Mouse (Mus musculus) right cerebral cortex, postnatal 36 days (tissue): ENCODE results near the gene Gm16434.
A peak's percentile ranks its signal among the peaks of the same experiment; 100 is the strongest.
"Not testable (repeated sequence)": the region's sequence is repeated elsewhere in the genome, so short reads cannot be mapped to it uniquely, and the experiment has no call there.

Experiments
- DNase-seq, 2 experiments: peaks; one replicate each; pipeline ENCODE4 v3.0.0; 2022; ENCODE audit warnings: low spot score in 2 of 2, mixed read lengths in 1 of 2

Gene Gm16434

GRCm38 (mm10) chr14:7194440-7194839, at the start of gene Gm16434:
Gene Gm16434 (minus strand): TSS chr14:7194540.
- not testable (repeated sequence) for DNase-seq

GRCm38 (mm10) chr14:7243498-7243897, 49.2 kb upstream of the Gm16434 start:
- DNase-seq, result peak in 1 of 2 experiments; percentile 0

- peak; percentile 0 to 1 for DNase-seq
Observed at GRCm38 (mm10) chr14:7200070-7200469, 5.7 kb upstream of the Gm16434 start.

- peak; percentile 0 for DNase-seq
Observed at GRCm38 (mm10) chr14:7174483-7174971, 19.8 kb downstream of the Gm16434 start, which contains the start of gene Gm3512. Gene Gm3512 (minus strand): TSS chr14:7174533.
